Mouse (Mus musculus) liver, embryonic 12.5 days (tissue): ENCODE measurements at regions not wholly inside any gene's neighbourhood (a gene's known extent, or its start where the extent isn't known, plus 50 kb on each side); places are given as distances from the start of the nearest gene placed in this dataset.

Source experiments
- ATAC-seq: fragments of 200-750 bp; cut with Nextera tagmentation; 2 replicates; pipeline ENCODE4 v1.8.0; 2017; ENCODE audit warnings: moderate number of reproducible peaks, mild to moderate bottlenecking, moderate library complexity
- H3K27ac ChIP-seq: fragments of 300-500 bp; sonication (generic); 2 replicates; pipeline ENCODE4 v1.5.1; 2016; ENCODE audit warnings: mild to moderate bottlenecking
- H3K27me3 ChIP-seq: fragments of 300-500 bp; sonication (generic); replicated peaks from 2 replicates; pipeline ENCODE4 v1.6.1; 2016; ENCODE audit warnings: mild to moderate bottlenecking, moderate library complexity
- H3K36me3 ChIP-seq: fragments of 300-500 bp; sonication (generic); 2 replicates; pipeline ENCODE4 v1.6.1; 2016; ENCODE audit warnings: mild to moderate bottlenecking, moderate library complexity
- H3K4me1 ChIP-seq: fragments of 300-500 bp; sonication (generic); 2 replicates; pipeline ENCODE4 v1.6.1; 2016
- H3K4me2 ChIP-seq: fragments of 300-500 bp; sonication (generic); 2 replicates; pipeline ENCODE4 v1.6.1; 2016; ENCODE audit warnings: mild to moderate bottlenecking, moderate library complexity
- H3K4me3 ChIP-seq: fragments of 300-500 bp; sonication (generic); 2 replicates; pipeline ENCODE4 v1.5.1; 2016; ENCODE audit warnings: mild to moderate bottlenecking, moderate library complexity
- H3K9ac ChIP-seq: fragments of 300-500 bp; sonication (generic); 2 replicates; pipeline ENCODE4 v1.6.1; 2016; ENCODE audit warnings: mild to moderate bottlenecking, moderate library complexity
- H3K9me3 ChIP-seq: fragments of 300-500 bp; sonication (generic); replicated peaks from 2 replicates; pipeline ENCODE4 v1.6.1; 2016; ENCODE audit warnings: mild to moderate bottlenecking, moderate library complexity
- WGBS: fragments of 180-500 bp; shearing (Covaris S2); methylation state at CpG from one replicate; pipeline ENCODE4 v1.1.7; 2016; ENCODE audit not compliant: insufficient replicate concordance; 5-methylcytosine and 5-hydroxymethylcytosine counted together

DNA sequence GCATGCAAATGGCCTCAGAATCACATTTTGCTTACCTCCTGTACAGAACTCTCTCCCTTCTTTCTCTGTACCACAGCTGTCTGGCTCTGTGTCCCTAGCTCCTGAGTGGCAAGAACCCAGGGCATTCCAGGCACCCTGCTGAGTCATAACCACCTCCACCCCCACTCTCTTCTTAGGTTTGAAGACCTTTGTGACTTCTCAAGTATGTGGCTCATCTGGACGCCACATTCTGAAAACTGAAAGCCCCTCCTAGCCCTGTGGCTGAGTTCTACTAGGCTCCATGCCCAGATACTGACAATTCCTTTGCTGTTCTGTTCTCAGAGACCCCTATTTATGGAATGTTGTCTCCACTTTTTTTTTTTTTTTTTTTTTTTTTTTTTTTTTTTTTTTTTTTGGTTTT, 136.9 kb upstream of the Klf6 start:
- no peaks in the 10 kb centered on the region for H3K27me3 ChIP-seq
- H3K36me3 ChIP-seq, result no peaks in the 10 kb centered on the region
- no peak overlapping the region for H3K4me3 ChIP-seq
- H3K9ac ChIP-seq, result no peak overlapping the region
- H3K27ac ChIP-seq, result no peak overlapping the region
- no peaks in the 10 kb centered on the region for H3K4me1 ChIP-seq
- H3K4me2 ChIP-seq, result no peak overlapping the region
- H3K9me3 ChIP-seq, result no peaks in the 10 kb centered on the region
- ATAC-seq, result no peak
- WGBS, result 37% methylated on average over 1 of the region's 1 CpGs

DNA sequence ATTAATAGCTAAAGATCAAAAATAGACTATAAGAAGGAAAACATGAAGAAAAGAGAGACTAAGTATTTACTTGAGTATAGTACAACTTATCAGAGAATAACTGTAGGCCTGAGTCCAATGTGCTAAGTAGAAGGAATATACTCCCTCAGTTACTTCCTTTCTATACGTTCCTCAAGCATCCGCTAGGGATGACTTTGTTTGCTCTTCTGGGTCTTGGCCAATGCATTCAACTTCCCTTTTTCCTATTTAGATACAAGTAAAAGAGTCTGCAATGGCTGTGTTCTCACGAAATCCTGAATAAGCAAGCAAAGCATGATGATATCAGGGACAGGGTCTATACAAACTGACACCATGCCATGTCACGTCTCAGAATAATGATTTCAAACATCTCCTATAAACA, 135.3 kb upstream of the Klf6 start:
- WGBS, result 44% methylated on average over 4 of the region's 4 CpGs
- H3K4me2 ChIP-seq, result no peak overlapping the region
- no peaks in the 10 kb centered on the region for H3K27me3 ChIP-seq

DNA sequence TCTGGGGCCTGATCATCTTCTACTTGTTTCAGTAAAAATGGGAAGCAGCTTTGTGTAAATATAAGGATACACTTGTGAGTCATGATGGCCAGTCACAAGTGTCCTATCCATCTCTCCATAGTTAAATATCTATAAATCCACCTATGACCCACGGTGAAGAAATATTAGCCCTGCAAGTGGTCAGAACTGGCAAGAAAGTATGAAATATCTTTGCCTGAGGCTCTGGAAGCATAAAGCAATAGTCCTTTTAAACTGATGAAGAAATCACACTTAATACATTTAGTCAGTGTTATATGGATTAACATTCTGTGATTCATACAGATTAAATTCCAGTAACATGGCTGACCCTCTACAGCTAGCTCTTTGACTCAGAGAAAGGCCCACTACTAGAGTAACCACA, 134.8 kb upstream of the Klf6 start:
- Histone ChIP-seq H3K36me3 (no peaks in the 10 kb centered on the region), H3K4me3 (no peak overlapping the region), H3K9ac (no peak overlapping the region), H3K9me3 (no peaks in the 10 kb centered on the region), H3K27ac (no peak overlapping the region), H3K27me3 (no peaks in the 10 kb centered on the region), H3K4me1 (no peaks in the 10 kb centered on the region), H3K4me2 (no peak overlapping the region)
- WGBS, result 67% methylated on average over 1 of the region's 1 CpGs
- ATAC-seq, result no peak

More for the DNA sequence above, 135.3 kb upstream of the Klf6 start:
- ATAC-seq, result no peak
- Histone ChIP-seq H3K36me3 (no peaks in the 10 kb centered on the region), H3K9ac (no peak overlapping the region), H3K9me3 (no peaks in the 10 kb centered on the region), H3K4me1 (no peaks in the 10 kb centered on the region), H3K4me3 (no peak overlapping the region), H3K27ac (no peak overlapping the region)

DNA sequence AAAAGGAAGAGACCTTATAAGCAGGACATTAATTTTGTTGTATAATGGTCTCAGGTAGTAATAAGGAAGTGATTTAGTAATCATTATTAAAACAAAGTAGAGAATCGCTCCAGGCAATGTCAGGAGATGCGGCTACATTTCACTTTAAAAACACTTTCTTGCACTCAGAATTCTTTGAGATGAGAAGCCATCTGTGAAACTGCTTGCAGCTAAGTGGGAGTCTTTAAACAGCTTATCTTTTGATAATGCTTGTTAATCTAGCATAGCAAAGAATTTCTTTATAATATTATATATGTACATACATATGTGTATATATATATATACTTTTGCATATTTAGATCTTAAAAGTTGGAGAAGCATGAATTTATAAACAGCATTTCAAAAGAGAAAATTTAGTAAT, 133.1 kb upstream of the Klf6 start:
- no peaks in the 10 kb centered on the region for H3K36me3 ChIP-seq
- no peak overlapping the region for H3K4me2 ChIP-seq
- H3K27me3 ChIP-seq, result no peaks in the 10 kb centered on the region
- no peaks in the 10 kb centered on the region for H3K4me1 ChIP-seq
- no peak overlapping the region for H3K4me3 ChIP-seq
- no peak for ATAC-seq
- no peaks in the 10 kb centered on the region for H3K9me3 ChIP-seq
- no peak overlapping the region for H3K27ac ChIP-seq
- no peak overlapping the region for H3K9ac ChIP-seq
- 82% methylated on average over 2 of the region's 2 CpGs for WGBS

DNA sequence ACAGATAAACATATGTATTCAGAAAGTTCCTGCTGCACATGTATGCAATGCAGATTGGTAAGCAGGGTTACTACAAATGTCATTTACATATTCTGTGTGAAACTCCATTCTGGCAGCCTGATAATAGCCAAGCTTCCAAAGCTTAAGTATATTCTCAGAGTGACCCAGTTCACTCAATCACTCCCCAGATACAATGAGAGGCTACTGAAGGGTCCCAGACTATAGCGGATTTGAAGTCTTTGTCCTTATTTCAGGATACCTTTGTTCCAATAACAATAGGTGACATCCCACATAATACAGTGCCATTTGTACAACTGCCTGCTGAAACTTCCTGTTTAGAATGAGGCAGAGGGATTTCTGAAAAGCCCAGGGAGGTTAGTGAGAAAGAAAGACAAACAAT, 132.5 kb upstream of the Klf6 start:
- 69% methylated on average over 1 of the region's 1 CpGs for WGBS
- ATAC-seq, result no peak
- no peak overlapping the region for H3K9ac ChIP-seq

DNA sequence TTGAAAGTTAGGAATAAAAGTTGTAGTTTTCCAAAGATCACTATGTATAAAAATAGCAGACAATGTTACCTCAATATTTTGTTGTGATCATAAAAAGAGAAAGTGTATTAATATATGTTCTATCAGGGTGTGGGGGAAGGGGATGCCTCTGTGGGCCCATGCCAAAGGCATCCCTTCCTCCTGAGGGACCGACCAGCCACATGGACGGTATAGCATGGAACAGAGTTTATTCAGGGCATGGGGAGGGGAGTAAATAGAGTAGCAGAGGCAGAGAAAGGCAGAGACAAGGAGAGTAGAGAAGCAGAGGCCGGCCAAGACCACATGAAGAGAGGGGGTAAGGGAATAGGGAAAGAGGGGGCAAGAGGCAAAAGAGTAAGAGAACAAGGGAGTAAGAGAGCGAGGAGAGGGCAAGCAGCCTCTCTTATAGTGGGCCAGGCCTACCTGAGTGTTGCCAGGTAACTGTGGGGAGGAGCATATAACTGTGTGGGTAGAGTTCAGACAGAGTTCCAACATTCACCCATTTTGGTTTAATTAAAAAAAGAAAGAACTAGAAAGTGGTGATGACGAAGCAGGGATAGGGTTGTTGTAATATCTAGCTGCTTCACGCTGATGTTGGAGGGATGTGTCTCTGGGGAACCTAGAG, 131.7 kb upstream of the Klf6 start:
- no peaks in the 10 kb centered on the region for H3K4me1 ChIP-seq
- WGBS, result 71% methylated on average over 6 of the region's 6 CpGs
- H3K9ac ChIP-seq, result no peak overlapping the region
- H3K27me3 ChIP-seq, result no peaks in the 10 kb centered on the region
- H3K9me3 ChIP-seq, result no peaks in the 10 kb centered on the region
- no peak overlapping the region for H3K4me2 ChIP-seq
- ATAC-seq, result no peak
- no peak overlapping the region for H3K4me3 ChIP-seq
- H3K27ac ChIP-seq, result no peak overlapping the region
- H3K36me3 ChIP-seq, result no peaks in the 10 kb centered on the region

More for the DNA sequence above, 132.5 kb upstream of the Klf6 start:
- Histone ChIP-seq H3K4me2 (no peak overlapping the region), H3K36me3 (no peaks in the 10 kb centered on the region), H3K27ac (no peak overlapping the region), H3K4me3 (no peak overlapping the region), H3K4me1 (no peaks in the 10 kb centered on the region), H3K27me3 (no peaks in the 10 kb centered on the region), H3K9me3 (no peaks in the 10 kb centered on the region)

DNA sequence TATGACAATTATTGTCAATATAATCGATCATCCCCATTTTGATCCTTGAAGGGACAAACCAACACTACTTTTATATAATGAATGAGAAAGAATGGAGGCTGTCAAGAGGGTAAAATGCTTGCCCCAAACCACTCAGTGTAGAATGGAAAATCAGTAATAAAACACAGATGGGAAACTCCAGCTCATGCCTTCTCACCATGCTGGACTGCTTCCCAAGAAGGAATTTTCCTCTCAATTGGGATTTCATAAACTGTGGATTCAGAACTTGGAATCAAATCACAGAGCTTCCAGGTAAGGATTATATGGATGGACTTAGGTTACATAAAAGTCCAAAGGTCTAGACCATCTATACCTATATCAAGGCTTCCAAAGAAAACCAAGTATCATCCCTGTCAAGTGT, 129.1 kb upstream of the Klf6 start:
- Histone ChIP-seq H3K27me3 (no peaks in the 10 kb centered on the region), H3K27ac (no peak overlapping the region), H3K9ac (no peak overlapping the region), H3K36me3 (no peaks in the 10 kb centered on the region), H3K9me3 (no peaks in the 10 kb centered on the region), H3K4me2 (no peak overlapping the region), H3K4me3 (no peak overlapping the region), H3K4me1 (no peaks in the 10 kb centered on the region)
- no peak for ATAC-seq
- 58% methylated on average over 1 of the region's 1 CpGs for WGBS

DNA sequence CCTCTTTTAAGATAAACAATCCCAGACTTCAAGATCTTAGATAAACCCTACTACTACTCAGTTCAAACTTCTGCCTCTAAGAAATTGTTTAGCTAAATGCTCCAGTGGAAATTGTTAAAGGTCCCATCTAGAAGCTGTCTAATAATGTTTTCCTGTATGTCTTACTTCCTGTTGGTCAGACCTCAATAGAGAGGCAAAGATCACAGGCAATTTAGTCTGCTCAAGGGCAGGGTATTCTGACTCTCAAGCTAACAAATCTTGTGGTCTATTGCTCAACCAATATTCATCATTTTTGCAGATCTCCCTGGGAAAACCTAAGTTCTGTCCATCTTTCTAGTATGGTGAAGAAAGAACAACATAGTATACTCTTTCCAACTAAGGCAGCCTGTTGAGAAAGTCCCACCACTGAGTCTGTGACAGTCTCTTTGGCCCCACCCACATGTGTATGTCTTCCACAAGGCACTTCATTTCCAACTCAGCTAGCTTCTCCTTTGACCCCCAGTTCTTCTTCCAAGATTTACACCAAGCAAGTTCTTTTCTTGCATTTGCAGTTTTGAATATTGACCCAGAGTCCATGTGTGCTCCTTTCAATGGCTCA, 126.2 kb upstream of the Klf6 start:
- ATAC-seq, result no peak
- Histone ChIP-seq H3K9ac (no peak overlapping the region), H3K4me3 (no peak overlapping the region), H3K9me3 (no peaks in the 10 kb centered on the region), H3K36me3 (no peaks in the 10 kb centered on the region), H3K4me2 (no peak overlapping the region), H3K27me3 (no peaks in the 10 kb centered on the region), H3K27ac (no peak overlapping the region), H3K4me1 (no peaks in the 10 kb centered on the region)

DNA sequence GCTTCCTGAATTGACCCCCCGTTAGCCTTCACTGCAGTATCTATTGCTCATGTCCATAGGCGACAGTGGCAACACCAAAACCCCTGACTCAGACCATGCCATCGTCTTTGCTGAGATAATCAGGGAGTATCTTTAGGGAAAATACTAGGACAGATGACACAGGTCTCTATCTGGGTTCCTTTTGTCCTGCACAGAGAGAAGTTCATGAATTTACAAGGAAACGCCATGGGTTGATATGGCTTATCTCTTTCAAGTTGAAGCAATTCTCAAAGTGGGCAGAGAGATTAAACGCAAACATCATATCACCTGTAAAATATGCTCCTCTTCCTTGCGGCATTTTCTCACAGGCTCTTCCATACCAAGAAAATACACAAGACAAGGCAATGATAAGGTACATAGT, 124.8 kb upstream of the Klf6 start:
- H3K27me3 ChIP-seq, result no peaks in the 10 kb centered on the region
- no peaks in the 10 kb centered on the region for H3K36me3 ChIP-seq
- no peaks in the 10 kb centered on the region for H3K4me1 ChIP-seq
- H3K4me3 ChIP-seq, result no peak overlapping the region
- H3K4me2 ChIP-seq, result no peak overlapping the region
- 52% methylated on average over 6 of the region's 6 CpGs for WGBS
- no peak overlapping the region for H3K27ac ChIP-seq
- 0 out of 2 replicates have a peak, but pooled peaks have one; percentile 24 for ATAC-seq
- no peaks in the 10 kb centered on the region for H3K9me3 ChIP-seq
- no peak overlapping the region for H3K9ac ChIP-seq

DNA sequence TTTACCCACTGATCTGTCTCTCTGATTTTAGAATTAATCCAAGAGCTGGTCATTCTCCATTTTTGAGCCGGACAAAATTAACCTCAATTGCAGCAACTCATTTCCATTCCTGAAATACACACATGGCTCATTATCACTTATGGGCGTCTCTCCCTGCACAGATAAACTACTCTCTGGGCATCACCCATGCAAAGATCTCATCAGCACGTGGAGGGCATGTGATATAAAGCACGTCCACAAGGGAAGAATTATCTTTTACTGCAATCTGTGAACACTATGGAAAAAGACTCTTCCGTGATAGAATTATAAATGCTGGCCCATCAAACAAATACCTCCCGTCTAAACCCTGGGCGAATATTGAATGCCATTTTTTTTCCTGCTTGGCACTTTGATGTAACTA, 124.1 kb upstream of the Klf6 start:
- no peak overlapping the region for H3K4me3 ChIP-seq
- no peak overlapping the region for H3K27ac ChIP-seq
- H3K36me3 ChIP-seq, result no peaks in the 10 kb centered on the region
- H3K9ac ChIP-seq, result no peak overlapping the region
- no peaks in the 10 kb centered on the region for H3K9me3 ChIP-seq
- H3K4me2 ChIP-seq, result no peak overlapping the region
- no peak for ATAC-seq
- H3K4me1 ChIP-seq, result no peaks in the 10 kb centered on the region
- no peaks in the 10 kb centered on the region for H3K27me3 ChIP-seq
- WGBS, result 55% methylated on average over 7 of the region's 7 CpGs

DNA sequence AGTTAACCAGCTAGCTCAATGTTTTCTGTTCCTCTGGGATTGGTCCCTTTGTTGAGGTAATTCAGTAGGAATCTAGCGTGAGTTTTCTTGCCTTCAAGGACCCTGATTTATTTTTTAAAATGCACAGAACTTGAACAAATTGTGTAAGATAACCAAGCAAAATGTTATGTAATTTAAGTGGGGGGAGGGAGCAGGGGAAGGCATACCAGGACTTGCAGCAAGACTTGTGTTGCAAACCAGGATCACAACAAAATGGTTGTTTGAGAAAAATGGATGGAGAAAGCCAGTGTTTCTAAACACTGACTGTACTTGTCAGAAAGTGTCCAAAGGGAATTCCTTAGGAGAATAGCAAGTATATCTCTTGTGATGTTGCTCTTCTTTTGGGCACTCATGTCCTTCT, 120.5 kb upstream of the Klf6 start:
- WGBS, result 74% methylated on average over 1 of the region's 1 CpGs
- H3K9me3 ChIP-seq, result 0 out of 2 replicates have a peak, but pooled peaks cover 2% of the 10 kb centered on the region
- H3K27me3 ChIP-seq, result no peaks in the 10 kb centered on the region
- H3K4me2 ChIP-seq, result no peak overlapping the region
- H3K4me1 ChIP-seq, result no peaks in the 10 kb centered on the region
- no peak for ATAC-seq
- H3K9ac ChIP-seq, result no peak overlapping the region
- H3K36me3 ChIP-seq, result no peaks in the 10 kb centered on the region
- H3K4me3 ChIP-seq, result no peak overlapping the region
- H3K27ac ChIP-seq, result no peak overlapping the region

DNA sequence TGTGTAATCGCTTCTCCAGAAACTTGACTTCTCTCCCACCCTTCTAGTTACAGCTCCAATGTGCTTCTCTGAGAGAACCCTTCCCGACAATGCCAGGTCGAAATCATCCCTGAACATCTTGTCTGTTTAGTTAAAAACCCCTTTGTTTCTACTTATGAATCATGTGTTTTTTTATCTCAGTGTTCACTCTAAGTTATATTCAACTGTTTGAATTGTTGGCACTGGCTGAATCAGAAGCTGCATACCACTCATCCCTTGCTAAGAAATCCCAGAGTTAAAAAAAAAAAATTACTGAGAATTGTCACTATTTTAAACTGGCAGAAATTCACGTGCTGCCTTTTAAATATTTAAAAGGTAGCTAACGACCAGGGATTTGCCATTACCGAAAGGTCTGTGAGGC, 116.3 kb upstream of the Klf6 start:
- no peak for ATAC-seq
- Histone ChIP-seq H3K36me3 (no peaks in the 10 kb centered on the region), H3K9ac (no peak overlapping the region), H3K4me3 (no peak overlapping the region), H3K27me3 (no peaks in the 10 kb centered on the region), H3K9me3 (0 out of 2 replicates have a peak, but pooled peaks cover 2% of the 10 kb centered on the region), H3K4me2 (no peak overlapping the region), H3K27ac (no peak overlapping the region), H3K4me1 (no peaks in the 10 kb centered on the region)
- 69% methylated on average over 6 of the region's 6 CpGs for WGBS

DNA sequence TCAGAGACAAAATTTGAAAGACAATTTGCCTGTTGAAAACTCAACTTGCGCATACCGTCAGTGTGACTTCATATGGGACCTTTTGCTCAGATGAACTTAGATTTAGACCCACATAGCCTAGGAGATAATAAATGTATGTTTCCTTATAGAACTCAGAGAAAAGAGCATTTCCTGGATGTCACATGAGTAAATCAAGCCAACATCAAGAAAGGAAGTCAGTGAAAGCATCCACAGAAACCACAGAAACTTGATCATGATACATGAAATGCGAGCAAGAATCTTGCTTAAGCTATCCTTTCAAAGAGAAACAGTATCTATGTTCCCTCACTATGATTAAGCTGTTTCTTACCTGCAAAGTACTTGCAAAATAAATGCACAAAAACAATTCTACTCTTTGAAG, 104.1 kb upstream of the Klf6 start:
- Histone ChIP-seq H3K27me3 (no peaks in the 10 kb centered on the region), H3K9me3 (no peaks in the 10 kb centered on the region), H3K36me3 (no peaks in the 10 kb centered on the region), H3K9ac (no peak overlapping the region), H3K27ac (no peak overlapping the region), H3K4me1 (no peaks in the 10 kb centered on the region), H3K4me3 (no peak overlapping the region), H3K4me2 (no peak overlapping the region)
- ATAC-seq, result no peak
- WGBS, result 67% methylated on average over 3 of the region's 3 CpGs
